Mouse (Mus musculus) ES-Bruce4 (cell line): ENCODE data around the gene Rims3. TPM values are rescaled to one million over a fixed set of nuclear protein-coding genes. Genes with fewer than 3 reads are reported as not detected.

Experiments
- H3K27ac ChIP-seq: 2 replicates; pipeline ENCODE4 v1.5.1; 2012; ENCODE audit warnings: low read length, inconsistent platforms; ENCODE audit not compliant: insufficient read depth
- H3K27me3 ChIP-seq: 2 replicates; pipeline ENCODE4 v1.6.1; 2012; ENCODE audit warnings: mild to moderate bottlenecking, low read length, inconsistent platforms; ENCODE audit not compliant: control insufficient read depth, poor library complexity, insufficient read depth, severe bottlenecking
- H3K36me3 ChIP-seq: 2 replicates; pipeline ENCODE4 v1.6.1; 2012; ENCODE audit warnings: inconsistent platforms, mild to moderate bottlenecking, low read length, moderate library complexity; ENCODE audit not compliant: control insufficient read depth, poor library complexity, insufficient read depth, severe bottlenecking
- H3K4me1 ChIP-seq: one replicate; pipeline ENCODE4 v1.8.1; 2011; ENCODE audit warnings: low read length; ENCODE audit not compliant: control insufficient read depth, insufficient read depth
- H3K4me3 ChIP-seq: 2 replicates; pipeline ENCODE4 v1.5.1; 2011; ENCODE audit warnings: low read depth, mild to moderate bottlenecking, low read length
- H3K9ac ChIP-seq: 2 replicates; pipeline ENCODE4 v1.6.1; 2012; ENCODE audit warnings: low read depth, mild to moderate bottlenecking, inconsistent platforms; ENCODE audit not compliant: poor library complexity, severe bottlenecking
- H3K9me3 ChIP-seq: replicated peaks from 2 replicates; pipeline ENCODE4 v1.6.1; 2012; ENCODE audit warnings: mild to moderate bottlenecking, low read length, inconsistent platforms; ENCODE audit not compliant: control insufficient read depth, poor library complexity, insufficient read depth, severe bottlenecking
- CTCF ChIP-seq: IDR thresholded peaks from one replicate; pipeline ENCODE4 v1.8.1; 2011; ENCODE audit warnings: low read depth, low read length
- EP300 ChIP-seq: IDR thresholded peaks from 2 replicates; pipeline ENCODE4 v1.6.1; 2011; ENCODE audit warnings: low read depth, low read length; ENCODE audit not compliant: insufficient read depth
- POLR2A ChIP-seq: IDR thresholded peaks from one replicate; pipeline ENCODE4 v1.8.1; 2011; ENCODE audit warnings: low read length; ENCODE audit not compliant: insufficient read depth
- polyA plus RNA-seq: library from polyadenylated mRNA; stranded (reverse); fragments of >200 nt; gene quantifications from 2 replicates; pipeline ENCODE4 v1.2.4, GENCODE M21; 2011; ENCODE audit warnings: low read depth; ENCODE audit not compliant: missing spikeins, insufficient read depth, insufficient read length

The Rims3 gene
- polyA plus RNA-seq, 1 experiment, result 7.3 TPM

DNA sequence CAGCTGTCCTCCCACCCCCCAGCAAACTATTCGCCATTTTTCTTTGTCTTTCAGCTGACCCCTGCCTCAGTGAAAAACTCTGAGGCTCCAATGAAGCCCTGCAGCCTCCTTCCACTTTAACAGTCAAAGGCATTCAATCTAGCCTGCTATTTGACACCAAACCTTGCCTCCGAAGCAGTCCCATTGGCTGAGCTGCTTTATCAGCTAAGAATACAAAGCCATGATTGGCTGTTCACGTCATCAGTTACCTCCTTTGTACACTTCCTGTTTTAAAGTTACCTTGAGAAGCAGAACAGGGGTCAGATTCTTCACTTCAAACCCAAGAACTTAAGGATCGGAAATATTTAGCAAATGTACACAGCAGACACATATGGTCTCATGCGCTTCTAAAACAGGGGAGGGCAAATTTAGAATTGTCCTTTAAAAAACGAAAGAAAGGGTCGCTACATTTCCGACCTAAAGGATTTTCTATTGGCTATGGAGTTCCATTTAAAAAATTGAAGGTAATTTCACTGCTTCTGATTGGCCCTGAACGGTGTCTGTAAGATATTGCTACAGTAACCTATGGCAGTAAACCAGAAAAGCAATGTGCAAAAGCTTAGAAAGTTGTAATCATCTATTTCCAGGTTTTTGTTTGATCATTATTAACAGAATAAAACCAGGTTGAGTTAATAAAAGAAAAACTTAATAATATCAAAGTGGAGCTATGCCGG, 38.8 kb upstream of the Rims3 start:
- Histone ChIP-seq H3K27me3 (no peaks in the 10 kb centered on the region), H3K27ac (peak overlapping the region; percentile 98), H3K9ac (peak overlapping the region; percentile 80; the same call in 1 of the 2 replicates), H3K4me1 (peaks cover 5% of the 10 kb centered on the region), H3K9me3 (no peaks in the 10 kb centered on the region), H3K36me3 (no peaks in the 10 kb centered on the region), H3K4me3 (peak overlapping the region; percentile 80)
- TF ChIP-seq POLR2A, result no peak
- no peak for TF ChIP-seq EP300
- no peak for TF ChIP-seq CTCF

GRCm38 (mm10) chr4:120817002-120817774, 37.4 kb upstream of the Rims3 start:
- Histone ChIP-seq H3K9ac (peak overlapping the region; percentile 40), H3K4me1 (peaks cover 5% of the 10 kb centered on the region), H3K27ac (peak overlapping the region; percentile 83), H3K9me3 (no peaks in the 10 kb centered on the region), H3K4me3 (no peak overlapping the region), H3K27me3 (no peaks in the 10 kb centered on the region), H3K36me3 (no peaks in the 10 kb centered on the region)
- TF ChIP-seq EP300, result no peak
- TF ChIP-seq POLR2A, result no peak
- TF ChIP-seq CTCF, result no peak

DNA sequence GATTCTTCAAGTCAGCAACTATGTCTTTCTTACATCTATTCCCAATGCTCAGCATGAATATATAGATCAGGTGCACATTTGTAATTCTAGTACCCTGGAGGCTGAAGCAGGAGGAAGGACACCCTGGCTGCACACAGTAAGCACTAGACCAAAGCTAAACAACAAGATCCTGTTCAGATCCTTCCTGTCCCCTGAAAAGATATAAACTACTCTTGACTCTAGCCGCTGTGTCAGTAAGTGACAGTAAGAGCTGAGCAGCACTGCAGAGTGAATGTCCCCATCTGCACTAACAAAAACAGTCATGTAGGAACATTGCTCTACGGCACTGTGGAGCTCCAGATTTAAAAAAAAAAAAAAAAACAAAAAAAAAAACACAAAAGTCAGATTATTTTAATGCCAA, 36.7 kb upstream of the Rims3 start:
- H3K27me3 ChIP-seq, result no peaks in the 10 kb centered on the region
- peaks cover 3% of the 10 kb centered on the region for H3K4me1 ChIP-seq
- H3K9me3 ChIP-seq, result no peaks in the 10 kb centered on the region
- H3K27ac ChIP-seq, result no peak overlapping the region
- no peak overlapping the region for H3K4me3 ChIP-seq
- no peak for TF ChIP-seq POLR2A
- no peak for TF ChIP-seq CTCF
- TF ChIP-seq EP300, result no peak
- no peak overlapping the region for H3K9ac ChIP-seq
- H3K36me3 ChIP-seq, result no peaks in the 10 kb centered on the region

DNA sequence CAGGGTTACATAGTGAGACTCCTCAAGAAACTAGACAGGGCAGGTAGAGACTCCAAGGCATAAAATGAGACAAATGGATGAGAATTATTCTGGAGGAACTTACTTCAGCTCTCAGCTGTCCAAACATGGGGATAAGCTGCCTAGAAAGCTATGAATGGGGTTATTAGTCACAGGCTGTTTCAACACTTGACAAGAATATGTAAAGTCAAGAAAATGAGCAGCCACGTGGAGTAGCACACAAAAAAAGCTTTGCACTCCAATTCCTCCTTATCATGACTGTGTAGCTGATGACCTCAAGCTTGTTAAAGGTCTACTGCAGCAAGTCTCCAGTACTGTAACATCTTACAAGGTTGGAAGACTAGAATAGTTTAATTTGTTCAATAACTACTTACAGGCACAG, 35.3 kb upstream of the Rims3 start:
- no peaks in the 10 kb centered on the region for H3K9me3 ChIP-seq
- no peaks in the 10 kb centered on the region for H3K36me3 ChIP-seq
- no peak overlapping the region for H3K27ac ChIP-seq
- no peaks in the 10 kb centered on the region for H3K27me3 ChIP-seq
- TF ChIP-seq CTCF, result no peak
- TF ChIP-seq EP300, result no peak
- no peak for TF ChIP-seq POLR2A
- no peak overlapping the region for H3K9ac ChIP-seq
- H3K4me3 ChIP-seq, result no peak overlapping the region
- H3K4me1 ChIP-seq, result peaks cover under 1% of the 10 kb centered on the region

DNA sequence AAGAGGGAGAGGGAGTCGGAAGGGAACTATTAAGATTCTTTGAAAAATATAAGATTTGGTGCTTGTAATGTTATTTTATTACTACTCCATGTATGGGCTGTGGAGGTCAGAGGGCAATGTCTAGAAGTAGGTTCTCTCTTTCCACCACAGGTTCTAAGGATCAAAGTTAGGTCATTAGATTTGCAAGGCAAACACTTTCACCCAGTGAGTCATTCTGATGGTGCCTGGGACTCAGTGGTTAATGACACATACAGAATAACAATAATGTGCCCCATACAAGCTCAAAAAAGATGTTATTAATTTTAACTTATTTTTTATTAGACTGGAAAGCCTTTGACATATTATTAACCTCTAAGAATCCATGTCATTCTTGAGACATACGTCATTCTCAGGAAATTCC, 34.7 kb upstream of the Rims3 start:
- Histone ChIP-seq H3K36me3 (no peaks in the 10 kb centered on the region), H3K4me3 (no peak overlapping the region), H3K27ac (no peak overlapping the region), H3K9me3 (no peaks in the 10 kb centered on the region), H3K4me1 (no peaks in the 10 kb centered on the region), H3K9ac (no peak overlapping the region), H3K27me3 (no peaks in the 10 kb centered on the region)
- TF ChIP-seq CTCF, result no peak
- TF ChIP-seq EP300, result no peak
- TF ChIP-seq POLR2A, result no peak

DNA sequence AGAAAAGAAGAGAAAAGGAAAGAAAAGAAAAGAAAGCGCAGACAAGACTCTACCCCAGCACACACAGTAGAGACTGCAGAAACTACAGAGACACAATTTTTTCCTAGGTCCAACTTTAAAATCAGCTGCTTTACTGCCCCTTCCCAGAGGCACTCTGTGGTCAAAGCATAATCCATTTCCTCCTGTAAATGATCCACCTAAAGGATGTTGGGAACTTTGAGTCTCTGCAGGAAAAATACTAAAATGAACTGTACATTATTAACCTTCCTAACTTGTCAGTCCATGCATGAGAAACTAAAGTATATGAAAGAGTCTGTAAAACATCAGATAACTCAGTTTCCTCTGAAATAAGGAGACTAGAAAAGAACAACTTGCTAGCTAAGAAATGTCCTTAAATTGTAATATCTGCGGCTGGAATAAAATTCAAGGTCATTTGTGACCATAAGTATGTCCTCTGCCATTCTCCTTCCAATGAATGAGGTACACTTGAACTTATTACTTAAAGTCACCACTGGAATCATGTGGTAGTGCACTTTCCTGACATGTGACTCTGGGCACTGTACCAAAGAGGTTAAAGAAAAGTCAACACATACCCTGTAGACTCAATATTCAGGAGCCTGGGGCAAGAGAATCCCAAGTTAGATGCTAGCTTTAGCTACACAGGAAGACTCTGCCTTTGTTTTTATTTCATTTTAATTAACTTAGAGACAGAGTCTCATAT, 32.3 kb upstream of the Rims3 start:
- H3K4me3 ChIP-seq, result no peak overlapping the region
- no peaks in the 10 kb centered on the region for H3K9me3 ChIP-seq
- TF ChIP-seq CTCF (no peak), EP300 (no peak), POLR2A (no peak)
- no peak overlapping the region for H3K27ac ChIP-seq
- no peaks in the 10 kb centered on the region for H3K36me3 ChIP-seq
- no peaks in the 10 kb centered on the region for H3K27me3 ChIP-seq
- no peaks in the 10 kb centered on the region for H3K4me1 ChIP-seq
- no peak overlapping the region for H3K9ac ChIP-seq
